Mouse (Mus musculus) kidney, postnatal 25 days (tissue): ENCODE data around the gene Ninl.

Source experiments
- DNase-seq, 2 experiments: peaks; one replicate each; pipeline ENCODE4 v3.0.0; 2021; ENCODE audit warnings: mixed read lengths in 2 of 2

Gene Ninl

DNA sequence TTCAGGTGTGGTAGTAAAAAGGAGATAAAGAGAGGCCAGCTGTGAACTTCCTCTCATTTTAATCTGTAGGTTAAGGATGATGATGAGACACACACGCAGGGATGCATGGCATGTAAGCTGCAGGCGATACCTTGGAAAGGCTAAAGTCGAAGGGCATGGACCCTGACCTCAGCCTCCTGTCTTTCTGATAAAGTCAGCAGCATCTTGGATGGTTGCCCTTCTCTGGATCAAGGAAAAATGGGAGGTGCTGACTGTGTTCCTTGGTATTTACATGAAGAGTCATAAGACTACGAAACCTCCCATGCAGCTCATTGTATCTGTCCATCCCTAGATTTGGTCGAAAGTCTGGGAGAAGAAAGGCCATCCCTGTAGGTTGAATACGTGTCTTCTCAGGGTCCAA is 138.8 kb downstream of the Ninl start:
- DNase-seq: no peak

DNA sequence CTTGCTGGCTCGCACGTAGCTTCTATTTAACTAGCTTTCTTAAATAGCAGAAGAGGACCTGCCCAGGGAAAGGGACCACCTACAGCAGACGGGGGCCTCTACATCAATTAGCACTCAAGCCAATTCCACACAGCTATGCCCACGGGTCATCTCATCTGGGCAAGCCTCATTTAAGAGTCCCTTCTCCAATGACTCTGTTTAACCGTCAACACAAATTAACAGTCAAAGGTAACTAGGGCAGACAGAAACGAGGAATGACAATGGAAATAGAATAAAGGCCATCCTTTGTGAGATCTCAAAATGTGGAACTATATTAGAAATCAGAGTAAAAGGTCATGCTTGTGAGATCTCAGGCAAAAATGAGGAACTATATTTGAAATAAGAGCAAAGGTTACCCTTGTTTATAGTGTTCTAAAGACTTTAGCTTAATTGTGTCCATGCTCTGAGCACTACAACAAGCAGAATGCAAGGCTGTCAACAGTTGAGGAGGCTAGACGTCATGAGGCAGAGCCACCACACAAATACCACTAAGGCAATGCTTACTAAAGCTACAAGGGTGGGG is 143.4 kb downstream of the Ninl start:
- no peak for DNase-seq

DNA sequence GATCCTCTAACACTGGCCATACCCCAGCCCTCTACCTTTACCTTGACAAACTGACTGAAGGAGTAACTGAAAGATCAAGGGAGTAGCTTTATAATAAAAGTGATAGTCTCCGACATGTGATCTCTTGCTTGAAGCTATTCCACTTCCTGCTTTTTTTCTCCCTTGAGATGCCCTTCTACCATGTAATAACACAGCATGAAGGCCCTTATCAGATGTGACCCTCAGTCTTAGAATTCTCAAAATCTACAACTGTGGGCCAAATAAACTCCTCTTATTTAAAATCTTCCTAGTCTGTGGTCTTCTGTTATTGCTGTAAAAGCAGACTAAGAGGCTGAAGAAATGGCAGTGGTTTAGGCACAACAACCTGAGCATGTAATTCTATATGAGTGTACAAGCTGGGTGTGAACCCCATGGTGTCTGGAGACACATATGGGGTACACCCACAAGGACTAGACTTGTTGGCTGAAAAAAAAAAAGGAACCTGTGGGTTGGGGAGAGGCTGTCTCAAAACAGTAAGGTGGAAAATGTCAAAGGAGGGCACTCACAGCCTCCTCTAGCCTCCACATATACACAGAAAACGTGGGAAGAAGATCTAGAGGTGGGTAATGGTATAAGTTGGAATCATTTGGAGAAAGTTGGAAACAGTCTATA is 144.4 kb downstream of the Ninl start:
- DNase-seq: no peak

DNA sequence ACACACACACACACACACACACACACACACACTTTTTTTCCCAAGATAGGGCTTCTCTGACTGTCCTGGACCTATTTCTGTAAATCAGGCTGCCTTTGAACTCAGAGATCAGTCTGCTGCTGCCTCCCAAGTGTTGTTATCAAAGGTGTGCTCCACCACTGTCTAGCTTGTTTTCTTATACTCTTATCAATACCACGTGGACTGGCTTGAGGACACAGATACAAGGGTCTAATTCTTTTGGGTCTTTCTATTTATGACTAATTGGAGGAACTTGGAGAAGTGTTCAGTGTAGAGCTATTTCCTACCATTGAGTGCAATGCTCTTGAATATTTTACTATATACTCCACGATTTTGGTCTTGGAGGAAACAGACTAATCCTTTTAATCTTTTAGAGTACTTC is 151.8 kb downstream of the Ninl start:
- DNase-seq: no peak

DNA sequence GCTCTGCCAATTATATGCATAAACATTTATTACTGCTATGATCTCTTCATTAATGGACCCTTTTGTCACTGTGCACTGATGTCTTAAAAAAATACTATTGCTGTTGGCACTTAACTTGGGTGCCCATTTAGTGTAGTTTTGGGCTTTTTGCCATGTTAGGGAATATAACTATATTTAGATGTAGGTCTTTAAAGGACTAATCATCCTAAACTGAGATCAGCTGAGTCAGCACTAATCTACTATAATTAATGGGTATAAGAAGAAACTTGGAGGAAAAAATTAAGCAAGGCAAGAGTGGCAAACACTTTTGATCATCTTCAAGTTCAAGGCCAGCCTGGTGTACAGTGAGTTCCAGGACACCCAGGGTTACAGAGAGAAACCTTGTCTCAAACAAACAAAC is 152.9 kb downstream of the Ninl start:
- DNase-seq: no peak

DNA sequence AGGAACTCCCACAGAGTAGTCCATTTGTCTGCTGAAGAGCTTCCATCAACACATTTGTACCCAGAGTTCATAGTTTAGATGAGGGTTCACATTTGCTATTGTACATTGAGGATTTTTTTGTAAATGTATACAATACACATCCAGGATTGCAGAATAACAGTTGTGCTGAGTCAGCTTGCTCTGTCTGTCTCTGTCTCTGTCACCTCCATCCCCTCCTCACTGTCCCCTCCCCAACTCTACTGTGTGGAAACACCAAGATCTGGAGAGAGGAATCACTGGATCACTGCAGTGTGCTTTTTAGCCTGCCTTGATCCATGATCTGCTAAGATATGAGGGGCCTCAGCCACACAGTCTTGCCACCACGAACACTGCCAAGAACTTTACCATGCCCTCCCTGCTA is 153.4 kb downstream of the Ninl start:
- DNase-seq: no peak

DNA sequence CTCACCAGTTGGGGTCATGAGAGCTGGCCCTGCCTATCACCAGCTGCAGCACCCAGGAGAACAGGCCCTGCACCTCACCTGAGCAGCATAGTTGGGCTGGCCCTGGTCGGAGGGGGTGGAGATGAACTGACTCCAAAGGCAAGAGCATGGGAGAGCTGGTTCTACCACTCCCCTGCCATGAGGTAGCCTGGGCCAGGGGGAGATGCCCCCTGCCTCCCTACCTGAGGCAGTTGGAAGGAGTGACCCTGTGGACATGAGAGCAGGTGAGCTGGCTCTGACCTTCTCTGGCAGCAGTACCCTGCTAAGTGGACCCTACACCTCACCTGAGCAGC is 154.4 kb downstream of the Ninl start:
- DNase-seq: no peak
